Comparison of ENCODE assay signal across 10 mouse cellular contexts in the genomic region with DNA sequence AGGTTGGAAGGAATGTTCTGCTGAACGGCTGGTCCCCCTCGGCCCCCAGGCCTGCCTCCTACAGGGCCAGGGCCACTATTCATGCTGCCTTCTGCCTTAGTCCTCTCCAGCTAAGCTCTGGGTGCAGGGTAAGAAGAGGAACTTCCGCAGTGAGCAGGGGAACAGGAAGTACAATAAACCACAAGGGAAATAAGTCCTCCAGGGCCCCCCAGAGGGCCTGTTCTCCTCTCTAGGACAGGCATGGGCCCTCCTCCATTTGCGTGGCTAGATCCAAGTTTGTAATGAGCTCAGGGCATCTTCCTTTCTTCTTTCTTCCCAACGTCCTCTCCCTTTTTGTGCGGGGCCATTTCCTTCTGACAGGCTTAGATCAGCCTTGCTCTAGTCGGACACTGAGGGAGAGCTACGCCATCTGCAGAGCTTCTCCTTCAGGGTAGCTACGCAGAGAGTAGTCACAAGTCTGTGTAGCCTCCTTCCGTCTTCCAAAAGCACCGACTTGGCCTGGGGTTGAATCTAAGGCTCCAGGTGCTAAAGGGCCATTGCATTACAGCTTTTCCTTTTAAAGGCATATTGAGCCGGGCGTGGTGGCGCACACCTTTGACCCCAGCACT. TPM values are rescaled to one million over a fixed set of nuclear protein-coding genes. Genes with fewer than 3 reads are reported as not detected.
A peak's percentile ranks its signal among the peaks of the same experiment; 100 is the strongest.
DNase-seq lines count a peak whose midpoint lies in the region; ATAC-seq and TF ChIP-seq lines count a peak whose summit lies in the region.
"Had no signal": no experiment of that assay in that cellular context is flagged by ENCODE, and none has a peak within 500 bp of the region (broad histone marks: within the 10 kb centered on the region; RNA-seq: fewer than 3 reads in every experiment).

A gene (minus strand): TSS at position 153 of the 608 bp plus-strand sequence.

- peak; percentile 96 for DNase-seq in heart, adult 11 months
- no peak for DNase-seq in heart, postnatal 25 days (ENCODE audit: low spot score)
- DNase-seq in lung, adult 2 months, result no peak
- DNase-seq in spleen, postnatal 4 days (ENCODE audit: low spot score in 2 of 2), result peak; percentile 45 to 72
- DNase-seq in urinary bladder, postnatal 25 days (ENCODE audit: low spot score), result no peak
- DNase-seq in left cerebral cortex, adult 8-10 months (ENCODE audit: low spot score in 2 of 2), result no peak
- no peak for DNase-seq in kidney, adult 18-20 months
- DNase-seq: cerebellum, adult 18-20 months; lung, embryonic 14.5 days had no signal

- WGBS in lung, adult 2 months, result 73% methylated on average over 14 of the region's 14 CpGs

- TF ChIP-seq POLR2A in lung, adult 2 months (IDR thresholded peaks at IDR 0.05; ENCODE audit: borderline replicate concordance, extremely low read depth, low read depth, low read length), result no peak

- no peaks in the 10 kb centered on the region for H3K4me1 ChIP-seq in lung, adult 2 months (ENCODE audit: control insufficient read depth, insufficient read depth, low read length)

- ATAC-seq in common myeloid progenitor, adult 5-6 weeks (replicated peaks; ENCODE audit: low read depth, poor library complexity, severe bottlenecking), result peak; percentile 100

- H3K4me3 ChIP-seq in lung, adult 2 months (replicated peaks; ENCODE audit: extremely low read depth, low read depth, low read length), result peak within 1 kb of the TSS; percentile 38

- no peak for TF ChIP-seq CTCF in lung, adult 2 months (IDR thresholded peaks at IDR 0.05; ENCODE audit: insufficient read depth, low read length)

- intact Hi-C loops in heart, postnatal 25 days (cut with DNase I), result no loop called here

RNA-seq across cellular contexts. Expression of the gene that starts here (rescaled TPM):
- total RNA-seq in heart, postnatal 25 days (2021), result 1 to 10 TPM; 1.8 to 2.3 TPM
- total RNA-seq in common myeloid progenitor, adult 5-6 weeks (2017), result 68.8 and 74.5 TPM in 2 replicates
- polyA plus RNA-seq in lung, adult 2 months (2012; rRNA removed), result 9.4 and 9.7 TPM in 2 replicates
- total RNA-seq in left cerebral cortex, adult 8-10 months (2022), result 1 to 10 TPM in 3 of 4 experiments, under 1 TPM in 1; 0.82 to 3.6 (median 2.0) TPM

Comparison
In these comparisons a context has a peak if more than half of its experiments do, and no peak if none do; other contexts are left out.
1. RNA of the gene that starts here (total RNA-seq): 68.8 to 74.5 TPM in common myeloid progenitor, adult 5-6 weeks; 0.82 to 3.6 TPM in left cerebral cortex, adult 8-10 months and 1.8 to 2.3 TPM in heart, postnatal 25 days; every median in the first group is over 10 times any median in the second.
2. DNase-seq: peak in heart, adult 11 months (single experiment) and spleen, postnatal 4 days (2 of 2); none in heart, postnatal 25 days (single experiment), lung, adult 2 months (single experiment), urinary bladder, postnatal 25 days (single experiment), left cerebral cortex, adult 8-10 months (0 of 2) and kidney, adult 18-20 months (single experiment).